ENCODE assay signal across 25 mouse cellular contexts in genomic region chr16:95717631-95718030, GRCm38 (mm10). TPM values are rescaled to one million over a fixed set of nuclear protein-coding genes. Genes with fewer than 3 reads are reported as not detected.
DNase-seq lines count a peak whose midpoint lies in the region; ATAC-seq and TF ChIP-seq lines count a peak whose summit lies in the region.
"Had no signal": no experiment of that assay in that cellular context is flagged by ENCODE, and none has a peak within 500 bp of the region (broad histone marks: within the 10 kb centered on the region; RNA-seq: fewer than 3 reads in every experiment).

No protein-coding gene starts in this region.

- no peaks in the 10 kb centered on the region for H3K4me1 ChIP-seq in forebrain, embryonic 11.5 days (replicated peaks; ENCODE audit: control insufficient read depth, insufficient read depth, low read length)
- H3K4me1 ChIP-seq in forebrain, postnatal 0 days (ENCODE audit: insufficient read depth), result no peaks in the 10 kb centered on the region
- H3K4me1 ChIP-seq in heart, embryonic 15.5 days (replicated peaks), result no peaks in the 10 kb centered on the region
- no peaks in the 10 kb centered on the region for H3K4me1 ChIP-seq in heart, embryonic 12.5 days (replicated peaks)
- no peaks in the 10 kb centered on the region for H3K4me1 ChIP-seq in kidney, embryonic 16.5 days (ENCODE audit: insufficient read depth, low read length)
- no peaks in the 10 kb centered on the region for H3K4me1 ChIP-seq in limb, embryonic 10.5 days
- H3K4me1 ChIP-seq: embryonic facial prominence, embryonic 10.5 days; forebrain, embryonic 13.5 days; heart, embryonic 10.5 days had no signal

- ATAC-seq in forebrain, embryonic 11.5 days (replicated peaks; ENCODE audit: low FRiP score), result no peak
- ATAC-seq in forebrain, postnatal 0 days, result no peak
- ATAC-seq in heart, embryonic 15.5 days (replicated peaks; ENCODE audit: insufficient number of reproducible peaks, insufficient read depth, low FRiP score, low read depth), result no peak
- ATAC-seq in heart, embryonic 12.5 days (ENCODE audit: insufficient number of reproducible peaks, low FRiP score), result no peak
- 0 out of 2 replicates have a peak, but pooled peaks have one; percentile 27 for ATAC-seq in kidney, embryonic 16.5 days (ENCODE audit: low FRiP score, low TSS enrichment)
- ATAC-seq: activated CD4-positive, CD25-positive, alpha-beta regulatory T cell, adult 4 months; forebrain, embryonic 13.5 days; forebrain, embryonic 16.5 days; hindbrain, postnatal 0 days; inflammation-experienced regulatory T-cells, adult 6 months had no signal

- no peaks in the 10 kb centered on the region for H3K9me3 ChIP-seq in forebrain, embryonic 11.5 days (ENCODE audit: control insufficient read depth, low read length)
- H3K9me3 ChIP-seq in forebrain, postnatal 0 days (ENCODE audit: low read length), result peaks cover 7% of the 10 kb centered on the region; the same call in 1 of the 2 replicates
- no peaks in the 10 kb centered on the region; the same call in 1 of the 2 replicates for H3K9me3 ChIP-seq in heart, embryonic 15.5 days (replicated peaks)
- peaks cover 4% of the 10 kb centered on the region; the same call in 1 of the 2 replicates for H3K9me3 ChIP-seq in heart, embryonic 12.5 days (replicated peaks)
- peaks cover 9% of the 10 kb centered on the region for H3K9me3 ChIP-seq in kidney, embryonic 16.5 days (ENCODE audit: low read length)
- 0 out of 2 replicates have a peak, but pooled peaks cover 4% of the 10 kb centered on the region for H3K9me3 ChIP-seq in limb, embryonic 10.5 days (replicated peaks)
- H3K9me3 ChIP-seq: forebrain, embryonic 13.5 days; heart, embryonic 10.5 days had no signal

- WGBS in forebrain, embryonic 11.5 days, result 95% methylated on average over 6 of the region's 6 CpGs
- WGBS in forebrain, postnatal 0 days, result 95% methylated on average over 6 of the region's 6 CpGs
- WGBS in heart, embryonic 15.5 days, result 89% methylated on average over 6 of the region's 6 CpGs
- 86% methylated on average over 6 of the region's 6 CpGs for WGBS in heart, embryonic 12.5 days
- WGBS in kidney, embryonic 16.5 days, result 97% methylated on average over 6 of the region's 6 CpGs
- WGBS in limb, embryonic 10.5 days, result 97% methylated on average over 6 of the region's 6 CpGs

- H3K4me2 ChIP-seq in forebrain, embryonic 11.5 days (ENCODE audit: low read depth, low read length, severe bottlenecking), result no peak overlapping the region
- H3K4me2 ChIP-seq in forebrain, postnatal 0 days (ENCODE audit: low read depth), result no peak overlapping the region
- H3K4me2 ChIP-seq in heart, embryonic 15.5 days, result no peak overlapping the region
- no peak overlapping the region for H3K4me2 ChIP-seq in heart, embryonic 12.5 days
- no peak overlapping the region for H3K4me2 ChIP-seq in kidney, embryonic 16.5 days (replicated peaks; ENCODE audit: low read depth, low read length)
- H3K4me2 ChIP-seq: embryonic facial prominence, embryonic 13.5 days; forebrain, embryonic 13.5 days; hindbrain, embryonic 14.5 days had no signal

- DNase-seq in forebrain, embryonic 11.5 days (ENCODE audit: low spot score), result peak; percentile 45
- no peak for DNase-seq in forebrain, postnatal 0 days
- DNase-seq in kidney, adult 8-10 months, result no peak
- no peak for DNase-seq in limb, embryonic 10.5 days (ENCODE audit: low spot score)
- DNase-seq: cerebellum, adult 11-12 months; cerebellum, adult 8-10 months; cerebellum, postnatal 10 days; cerebellum, postnatal 36 days; embryo, embryonic 11 days; gastrocnemius, adult 2 months; gastrocnemius, postnatal 14 days; heart, postnatal 36 days had no signal

- no peak for TF ChIP-seq CTCF in forebrain, postnatal 0 days (IDR thresholded peaks at IDR 0.05; ENCODE audit: low read depth)

- H3K9ac ChIP-seq in forebrain, embryonic 11.5 days (ENCODE audit: low read length), result no peak overlapping the region
- H3K9ac ChIP-seq in forebrain, postnatal 0 days, result no peak overlapping the region
- no peak overlapping the region for H3K9ac ChIP-seq in heart, embryonic 15.5 days
- H3K9ac ChIP-seq in heart, embryonic 12.5 days, result no peak overlapping the region
- no peak overlapping the region for H3K9ac ChIP-seq in kidney, embryonic 16.5 days (replicated peaks; ENCODE audit: low read length)
- H3K9ac ChIP-seq: embryonic facial prominence, embryonic 13.5 days; forebrain, embryonic 13.5 days; hindbrain, embryonic 14.5 days had no signal

- H3K27ac ChIP-seq in forebrain, embryonic 11.5 days (ENCODE audit: low read depth, low read length), result no peak overlapping the region
- no peak overlapping the region for H3K27ac ChIP-seq in forebrain, postnatal 0 days (ENCODE audit: low read depth, low read length)
- 0 out of 2 replicates have a peak overlapping the region, but pooled peaks have one; percentile 10 for H3K27ac ChIP-seq in heart, embryonic 15.5 days
- no peak overlapping the region for H3K27ac ChIP-seq in heart, embryonic 12.5 days (ENCODE audit: poor library complexity, severe bottlenecking)
- H3K27ac ChIP-seq in kidney, embryonic 16.5 days (ENCODE audit: low read length), result no peak overlapping the region
- no peak overlapping the region for H3K27ac ChIP-seq in limb, embryonic 10.5 days
- H3K27ac ChIP-seq: embryonic facial prominence, embryonic 10.5 days; embryonic facial prominence, embryonic 13.5 days; forebrain, embryonic 13.5 days; gastrocnemius, adult 2 months; heart, embryonic 10.5 days; hindbrain, embryonic 14.5 days; hindbrain, postnatal 0 days had no signal

- H3K27me3 ChIP-seq in forebrain, embryonic 11.5 days (ENCODE audit: control insufficient read depth, insufficient read depth, low read length), result no peaks in the 10 kb centered on the region
- H3K27me3 ChIP-seq in forebrain, postnatal 0 days (ENCODE audit: insufficient read depth, low read length), result no peaks in the 10 kb centered on the region
- no peaks in the 10 kb centered on the region for H3K27me3 ChIP-seq in heart, embryonic 15.5 days
- no peaks in the 10 kb centered on the region for H3K27me3 ChIP-seq in heart, embryonic 12.5 days (replicated peaks)
- no peaks in the 10 kb centered on the region for H3K27me3 ChIP-seq in kidney, embryonic 16.5 days (ENCODE audit: insufficient read depth, low read length)
- no peaks in the 10 kb centered on the region for H3K27me3 ChIP-seq in limb, embryonic 10.5 days (ENCODE audit: low read depth, poor library complexity, severe bottlenecking)
- H3K27me3 ChIP-seq: embryonic facial prominence, embryonic 13.5 days; forebrain, embryonic 13.5 days had no signal

- H3K36me3 ChIP-seq in forebrain, embryonic 11.5 days (ENCODE audit: control insufficient read depth, insufficient read depth, low read length), result peaks cover 2% of the 10 kb centered on the region; the same call in 1 of the 2 replicates
- H3K36me3 ChIP-seq in forebrain, postnatal 0 days (ENCODE audit: insufficient read depth), result peaks cover 75% of the 10 kb centered on the region
- H3K36me3 ChIP-seq in heart, embryonic 15.5 days, result peaks cover 82% of the 10 kb centered on the region
- H3K36me3 ChIP-seq in heart, embryonic 12.5 days, result peaks cover 83% of the 10 kb centered on the region
- H3K36me3 ChIP-seq in kidney, embryonic 16.5 days (ENCODE audit: insufficient read depth, low read length), result peaks cover 83% of the 10 kb centered on the region
- H3K36me3 ChIP-seq in limb, embryonic 10.5 days, result peaks cover 98% of the 10 kb centered on the region

- H3K4me3 ChIP-seq in forebrain, embryonic 11.5 days (ENCODE audit: low read depth, low read length), result no peak overlapping the region
- no peak overlapping the region for H3K4me3 ChIP-seq in forebrain, postnatal 0 days (ENCODE audit: low read depth, low read length)
- H3K4me3 ChIP-seq in heart, embryonic 15.5 days, result no peak overlapping the region
- H3K4me3 ChIP-seq in heart, embryonic 12.5 days, result no peak overlapping the region
- H3K4me3 ChIP-seq in kidney, embryonic 16.5 days (ENCODE audit: low read length), result no peak overlapping the region
- no peak overlapping the region for H3K4me3 ChIP-seq in limb, embryonic 10.5 days
- H3K4me3 ChIP-seq: embryonic facial prominence, embryonic 10.5 days; embryonic facial prominence, embryonic 13.5 days; erythroblast, embryonic 14.5 days; forebrain, embryonic 13.5 days; gastrocnemius, adult 2 months; heart, embryonic 10.5 days had no signal

RNA-seq across cellular contexts. Expression of gene Ets2, which starts 15.8 kb away (rescaled TPM):
- polyA plus RNA-seq in forebrain, embryonic 11.5 days (2014; fragmentation: Nextera tagmentation; extraction: Ambion mirVana), result 15.6 and 16.1 TPM in 2 replicates
- 21.3 and 27.4 TPM in 2 replicates for total RNA-seq in forebrain, postnatal 0 days (2014; rRNA removed)
- polyA plus RNA-seq in forebrain, postnatal 0 days (2015; fragmentation: Nextera tagmentation; extraction: Ambion mirVana), result 15.5 and 18.2 TPM in 2 replicates
- polyA plus RNA-seq in heart, embryonic 15.5 days (2015; fragmentation: Nextera tagmentation; extraction: Ambion mirVana), result 56.5 and 65.0 TPM in 2 replicates
- 52.0 and 59.0 TPM in 2 replicates for polyA plus RNA-seq in heart, embryonic 12.5 days (2016; fragmentation: Nextera tagmentation; extraction: Ambion mirVana)
- 69.3 and 72.7 TPM in 2 replicates for polyA plus RNA-seq in kidney, embryonic 16.5 days (2015; fragmentation: Nextera tagmentation; extraction: Ambion mirVana)
- 110 and 119 TPM in 2 replicates for polyA plus RNA-seq in limb, embryonic 10.5 days (2016; fragmentation: Nextera tagmentation; extraction: Ambion mirVana)
